Mouse (Mus musculus) lung, embryonic 16.5 days (tissue): ENCODE results near the gene Frmd4b. TPM values are rescaled to one million over a fixed set of nuclear protein-coding genes. Genes with fewer than 3 reads are reported as not detected.

ENCODE experiments used
- ATAC-seq: fragments of 200-750 bp; cut with Nextera tagmentation; 2 replicates; pipeline ENCODE4 v1.8.0; 2017; ENCODE audit warnings: low read depth, mild to moderate bottlenecking, moderate library complexity
- H3K27ac ChIP-seq: fragments of 300-500 bp; sonication (generic); 2 replicates; pipeline ENCODE4 v1.5.1; 2014; ENCODE audit warnings: mild to moderate bottlenecking, control low read depth, low read length
- H3K27me3 ChIP-seq: fragments of 300-500 bp; sonication (generic); 2 replicates; pipeline ENCODE4 v1.6.1; 2014; ENCODE audit warnings: low read depth, low read length, mixed read lengths; ENCODE audit not compliant: control insufficient read depth, insufficient read depth
- H3K36me3 ChIP-seq: fragments of 300-500 bp; sonication (generic); 2 replicates; pipeline ENCODE4 v1.6.1; 2014; ENCODE audit warnings: low read length; ENCODE audit not compliant: control insufficient read depth, insufficient read depth
- H3K4me1 ChIP-seq: fragments of 300-500 bp; sonication (generic); replicated peaks from 2 replicates; pipeline ENCODE4 v1.6.1; 2014; ENCODE audit warnings: low read length, mixed read lengths; ENCODE audit not compliant: control insufficient read depth, insufficient read depth
- H3K4me2 ChIP-seq: fragments of 300-500 bp; sonication (generic); 2 replicates; pipeline ENCODE4 v1.6.1; 2014; ENCODE audit warnings: low read depth, low read length, control low read depth
- H3K4me3 ChIP-seq: fragments of 300-500 bp; sonication (generic); 2 replicates; pipeline ENCODE4 v1.5.1; 2014; ENCODE audit warnings: mild to moderate bottlenecking, low read length, control low read depth
- H3K9ac ChIP-seq: fragments of 300-500 bp; sonication (generic); 2 replicates; pipeline ENCODE4 v1.6.1; 2014; ENCODE audit warnings: low read length, control low read depth
- H3K9me3 ChIP-seq: fragments of 300-500 bp; sonication (generic); 2 replicates; pipeline ENCODE4 v1.6.1; 2016; ENCODE audit warnings: low read length; ENCODE audit not compliant: control insufficient read depth
- WGBS: fragments of 180-500 bp; shearing (Covaris S2); extraction: QIAGEN DNeasy Blood & Tissue Kit; methylation state at CpG from one replicate; pipeline ENCODE4 v1.1.7; 2014; 5-methylcytosine and 5-hydroxymethylcytosine counted together
- polyA plus RNA-seq: library from polyadenylated mRNA; unstranded; fragments of >200 nt; fragmentation: Nextera tagmentation; extraction: Ambion mirVana; gene quantifications from 2 replicates; pipeline ENCODE4 v1.2.1, GENCODE M21; 2015

The Frmd4b gene
- polyA plus RNA-seq, 1 experiment from 2014 or later, result 17.9 TPM

GRCm38 (mm10) chr6:97323951-97324350 lies 293.4 kb downstream of the Frmd4b start:
- Histone ChIP-seq H3K4me3 (no peak overlapping the region), H3K27me3 (no peaks in the 10 kb centered on the region), H3K4me1 (no peaks in the 10 kb centered on the region; the same call in 1 of the 2 replicates), H3K36me3 (0 out of 2 replicates have a peak, but pooled peaks cover 2% of the 10 kb centered on the region), H3K9me3 (no peaks in the 10 kb centered on the region), H3K4me2 (no peak overlapping the region), H3K27ac (no peak overlapping the region), H3K9ac (no peak overlapping the region)
- 88% methylated on average over 4 of the region's 4 CpGs for WGBS
- no peak for ATAC-seq

GRCm38 (mm10) chr6:97322126-97322525 lies 295.2 kb downstream of the Frmd4b start:
- H3K4me3 ChIP-seq, result no peak overlapping the region
- H3K27me3 ChIP-seq, result no peaks in the 10 kb centered on the region
- 75% methylated on average over 12 of the region's 12 CpGs for WGBS
- ATAC-seq, result no peak
- no peak overlapping the region for H3K4me2 ChIP-seq
- H3K9ac ChIP-seq, result no peak overlapping the region
- H3K9me3 ChIP-seq, result no peaks in the 10 kb centered on the region
- no peaks in the 10 kb centered on the region; the same call in 1 of the 2 replicates for H3K4me1 ChIP-seq
- no peak overlapping the region for H3K27ac ChIP-seq
- H3K36me3 ChIP-seq, result no peaks in the 10 kb centered on the region

GRCm38 (mm10) chr6:97321156-97321555 lies 296.2 kb downstream of the Frmd4b start:
- Histone ChIP-seq H3K4me3 (no peak overlapping the region), H3K4me2 (no peak overlapping the region), H3K4me1 (no peaks in the 10 kb centered on the region; the same call in 1 of the 2 replicates), H3K9ac (no peak overlapping the region), H3K36me3 (no peaks in the 10 kb centered on the region), H3K9me3 (no peaks in the 10 kb centered on the region), H3K27me3 (no peaks in the 10 kb centered on the region), H3K27ac (no peak overlapping the region)
- peak; percentile 65 for ATAC-seq
- WGBS, result 38% methylated on average over 11 of the region's 11 CpGs

GRCm38 (mm10) chr6:97319081-97319480 lies 298.3 kb downstream of the Frmd4b start:
- no peak overlapping the region for H3K4me2 ChIP-seq
- WGBS, result 43% methylated on average over 4 of the region's 4 CpGs
- ATAC-seq, result no peak
- H3K9me3 ChIP-seq, result no peaks in the 10 kb centered on the region
- no peaks in the 10 kb centered on the region for H3K27me3 ChIP-seq
- H3K4me3 ChIP-seq, result no peak overlapping the region
- H3K4me1 ChIP-seq, result no peaks in the 10 kb centered on the region; the same call in 1 of the 2 replicates
- no peak overlapping the region for H3K9ac ChIP-seq
- H3K36me3 ChIP-seq, result no peaks in the 10 kb centered on the region
- no peak overlapping the region for H3K27ac ChIP-seq

GRCm38 (mm10) chr6:97317956-97318355 lies 299.4 kb downstream of the Frmd4b start:
- Histone ChIP-seq H3K4me3 (no peak overlapping the region), H3K4me1 (peaks cover 4% of the 10 kb centered on the region; the same call in 1 of the 2 replicates), H3K27ac (no peak overlapping the region), H3K9me3 (no peaks in the 10 kb centered on the region), H3K36me3 (no peaks in the 10 kb centered on the region), H3K4me2 (no peak overlapping the region), H3K9ac (no peak overlapping the region), H3K27me3 (no peaks in the 10 kb centered on the region)
- ATAC-seq, result no peak
- 91% methylated on average over 3 of the region's 3 CpGs for WGBS

- Histone ChIP-seq H3K9ac (no peak overlapping the region), H3K9me3 (no peaks in the 10 kb centered on the region), H3K27me3 (no peaks in the 10 kb centered on the region), H3K4me3 (no peak overlapping the region), H3K36me3 (no peaks in the 10 kb centered on the region), H3K27ac (no peak overlapping the region), H3K4me2 (no peak overlapping the region), H3K4me1 (peaks cover 13% of the 10 kb centered on the region)
- 81% methylated on average over 1 of the region's 1 CpGs for WGBS
- ATAC-seq, result no peak
Measured at GRCm38 (mm10) chr6:97316716-97317115, 300.6 kb downstream of the Frmd4b start.

GRCm38 (mm10) chr6:97315311-97315710 lies 302.0 kb downstream of the Frmd4b start:
- H3K4me1 ChIP-seq, result peaks cover 13% of the 10 kb centered on the region
- no peak overlapping the region for H3K9ac ChIP-seq
- ATAC-seq, result no peak
- no peaks in the 10 kb centered on the region for H3K9me3 ChIP-seq
- H3K27me3 ChIP-seq, result no peaks in the 10 kb centered on the region
- H3K4me2 ChIP-seq, result no peak overlapping the region
- WGBS, result 41% methylated on average over 3 of the region's 3 CpGs
- no peaks in the 10 kb centered on the region for H3K36me3 ChIP-seq
- no peak overlapping the region for H3K27ac ChIP-seq
- no peak overlapping the region for H3K4me3 ChIP-seq

- Histone ChIP-seq H3K27me3 (no peaks in the 10 kb centered on the region), H3K4me3 (peak overlapping the region; percentile 53), H3K4me1 (peaks cover 13% of the 10 kb centered on the region), H3K27ac (peak overlapping the region; percentile 90), H3K4me2 (peak overlapping the region; percentile 79), H3K9me3 (no peaks in the 10 kb centered on the region), H3K9ac (peak overlapping the region; percentile 61), H3K36me3 (0 out of 2 replicates have a peak, but pooled peaks cover 2% of the 10 kb centered on the region)
- 5% methylated on average over 3 of the region's 3 CpGs for WGBS
- ATAC-seq, result peak; percentile 54
Measured at GRCm38 (mm10) chr6:97312545-97312939, 304.8 kb downstream of the Frmd4b start.

GRCm38 (mm10) chr6:97311599-97312544 lies 305.5 kb downstream of the Frmd4b start:
- H3K4me1 ChIP-seq, result peaks cover 13% of the 10 kb centered on the region
- peak; percentile 90 for ATAC-seq
- peak overlapping the region; percentile 90 for H3K27ac ChIP-seq
- peak overlapping the region; percentile 79 for H3K4me2 ChIP-seq
- WGBS, result 1% methylated on average over 33 of the region's 33 CpGs
- peak overlapping the region; percentile 53 for H3K4me3 ChIP-seq
- H3K9ac ChIP-seq, result peak overlapping the region; percentile 61
- no peaks in the 10 kb centered on the region for H3K27me3 ChIP-seq
- H3K36me3 ChIP-seq, result 0 out of 2 replicates have a peak, but pooled peaks cover 2% of the 10 kb centered on the region
- no peaks in the 10 kb centered on the region for H3K9me3 ChIP-seq
